Mouse (Mus musculus) liver, embryonic 12.5 days (tissue): ENCODE data around the gene Prnp. TPM values are rescaled to one million over a fixed set of nuclear protein-coding genes. Genes with fewer than 3 reads are reported as not detected.
A peak's percentile ranks its signal among the peaks of the same experiment; 100 is the strongest.

Source experiments
- ATAC-seq: fragments of 200-750 bp; cut with Nextera tagmentation; 2 replicates; pipeline ENCODE4 v1.8.0; 2017; ENCODE audit warnings: moderate number of reproducible peaks, mild to moderate bottlenecking, moderate library complexity
- H3K27ac ChIP-seq: fragments of 300-500 bp; sonication (generic); 2 replicates; pipeline ENCODE4 v1.5.1; 2016; ENCODE audit warnings: mild to moderate bottlenecking
- H3K27me3 ChIP-seq: fragments of 300-500 bp; sonication (generic); replicated peaks from 2 replicates; pipeline ENCODE4 v1.6.1; 2016; ENCODE audit warnings: mild to moderate bottlenecking, moderate library complexity
- H3K36me3 ChIP-seq: fragments of 300-500 bp; sonication (generic); 2 replicates; pipeline ENCODE4 v1.6.1; 2016; ENCODE audit warnings: mild to moderate bottlenecking, moderate library complexity
- H3K4me1 ChIP-seq: fragments of 300-500 bp; sonication (generic); 2 replicates; pipeline ENCODE4 v1.6.1; 2016
- H3K4me2 ChIP-seq: fragments of 300-500 bp; sonication (generic); 2 replicates; pipeline ENCODE4 v1.6.1; 2016; ENCODE audit warnings: mild to moderate bottlenecking, moderate library complexity
- H3K4me3 ChIP-seq: fragments of 300-500 bp; sonication (generic); 2 replicates; pipeline ENCODE4 v1.5.1; 2016; ENCODE audit warnings: mild to moderate bottlenecking, moderate library complexity
- H3K9ac ChIP-seq: fragments of 300-500 bp; sonication (generic); 2 replicates; pipeline ENCODE4 v1.6.1; 2016; ENCODE audit warnings: mild to moderate bottlenecking, moderate library complexity
- H3K9me3 ChIP-seq: fragments of 300-500 bp; sonication (generic); replicated peaks from 2 replicates; pipeline ENCODE4 v1.6.1; 2016; ENCODE audit warnings: mild to moderate bottlenecking, moderate library complexity
- WGBS: fragments of 180-500 bp; shearing (Covaris S2); methylation state at CpG from one replicate; pipeline ENCODE4 v1.1.7; 2016; ENCODE audit not compliant: insufficient replicate concordance; 5-methylcytosine and 5-hydroxymethylcytosine counted together
- polyA plus RNA-seq: library from polyadenylated mRNA; unstranded; fragments of >200 nt; fragmentation: Nextera tagmentation; extraction: Ambion mirVana; gene quantifications from 2 replicates; pipeline ENCODE4 v1.2.1, GENCODE M21; 2016

Gene Prnp
- polyA plus RNA-seq, 1 experiment from 2014 or later: 37.9 TPM

DNA sequence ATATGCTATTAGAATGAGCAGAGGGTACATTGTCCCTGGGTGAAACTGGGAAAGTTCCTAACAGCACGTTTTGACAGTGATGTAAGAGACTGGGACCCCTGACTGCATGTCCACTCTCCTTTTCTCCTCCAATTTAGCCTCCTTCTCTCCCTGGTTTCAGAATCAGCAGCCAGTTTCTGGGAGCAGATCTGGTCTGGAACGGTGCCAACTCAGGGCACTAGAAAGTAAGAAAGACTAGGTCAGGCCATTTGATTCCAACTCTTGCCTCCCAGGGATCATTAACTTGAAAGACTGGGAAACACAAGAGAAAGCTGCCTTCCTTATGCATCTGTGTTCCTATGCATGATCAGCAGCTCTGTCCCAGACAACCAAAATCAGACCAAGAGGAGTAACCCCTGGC lies 42.7 kb downstream of the Prnp start:
- no peak for ATAC-seq
- Histone ChIP-seq H3K27me3 (peaks cover 57% of the 10 kb centered on the region), H3K4me3 (no peak overlapping the region), H3K36me3 (no peaks in the 10 kb centered on the region), H3K27ac (no peak overlapping the region), H3K9ac (no peak overlapping the region), H3K4me1 (peaks cover 10% of the 10 kb centered on the region; the same call in 1 of the 2 replicates), H3K9me3 (no peaks in the 10 kb centered on the region), H3K4me2 (no peak overlapping the region)
- WGBS: 50% methylated on average over 2 of the region's 2 CpGs

DNA sequence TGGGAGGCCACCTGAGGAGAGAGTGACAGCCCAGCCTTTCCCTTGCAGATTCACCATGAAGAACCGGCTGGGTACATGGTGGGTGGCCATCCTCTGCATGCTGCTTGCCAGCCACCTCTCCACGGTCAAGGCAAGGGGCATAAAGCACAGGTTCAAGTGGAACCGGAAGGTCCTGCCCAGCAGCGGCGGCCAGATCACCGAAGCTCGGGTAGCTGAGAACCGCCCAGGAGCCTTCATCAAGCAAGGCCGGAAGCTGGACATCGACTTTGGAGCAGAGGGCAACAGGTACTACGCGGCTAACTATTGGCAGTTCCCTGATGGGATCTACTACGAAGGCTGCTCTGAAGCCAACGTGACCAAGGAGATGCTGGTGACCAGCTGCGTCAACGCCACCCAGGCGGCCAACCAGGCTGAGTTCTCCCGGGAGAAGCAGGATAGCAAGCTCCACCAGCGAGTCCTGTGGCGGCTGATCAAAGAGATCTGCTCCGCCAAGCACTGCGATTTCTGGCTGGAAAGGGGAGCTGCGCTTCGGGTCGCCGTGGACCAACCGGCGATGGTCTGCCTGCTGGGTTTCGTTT lies 43.3 kb downstream of the Prnp start:
- Histone ChIP-seq H3K27me3 (peaks cover 57% of the 10 kb centered on the region), H3K4me3 (no peak overlapping the region), H3K9ac (no peak overlapping the region), H3K36me3 (no peaks in the 10 kb centered on the region), H3K4me2 (peak overlapping the region; percentile 43), H3K4me1 (peaks cover 10% of the 10 kb centered on the region; the same call in 1 of the 2 replicates), H3K9me3 (no peaks in the 10 kb centered on the region), H3K27ac (no peak overlapping the region)
- no peak for ATAC-seq
- 17% methylated on average over 29 of the region's 29 CpGs for WGBS

- H3K4me2 ChIP-seq: peak overlapping the region; percentile 43
- no peaks in the 10 kb centered on the region for H3K36me3 ChIP-seq
- WGBS: 75% methylated on average over 4 of the region's 4 CpGs
- no peak for ATAC-seq
- no peaks in the 10 kb centered on the region for H3K9me3 ChIP-seq
- peaks cover 57% of the 10 kb centered on the region for H3K27me3 ChIP-seq
- H3K9ac ChIP-seq: no peak overlapping the region
- H3K4me1 ChIP-seq: peaks cover 10% of the 10 kb centered on the region; the same call in 1 of the 2 replicates
- no peak overlapping the region for H3K27ac ChIP-seq
- no peak overlapping the region for H3K4me3 ChIP-seq
These were observed 44.0 kb downstream of the Prnp start for GRCm38 (mm10) chr2:131953711-131954110.

GRCm38 (mm10) chr2:131954835-131955234 lies 45.1 kb downstream of the Prnp start:
- ATAC-seq: no peak
- H3K4me3 ChIP-seq: peak overlapping the region; percentile 34
- H3K27me3 ChIP-seq: peaks cover 51% of the 10 kb centered on the region
- no peaks in the 10 kb centered on the region for H3K36me3 ChIP-seq
- peaks cover 10% of the 10 kb centered on the region; the same call in 1 of the 2 replicates for H3K4me1 ChIP-seq
- H3K9ac ChIP-seq: no peak overlapping the region
- WGBS: 57% methylated on average over 9 of the region's 9 CpGs
- no peak overlapping the region for H3K27ac ChIP-seq
- H3K9me3 ChIP-seq: no peaks in the 10 kb centered on the region
- peak overlapping the region; percentile 59 for H3K4me2 ChIP-seq

GRCm38 (mm10) chr2:131955264-131955663 lies 45.5 kb downstream of the Prnp start:
- Histone ChIP-seq H3K4me1 (peaks cover 10% of the 10 kb centered on the region; the same call in 1 of the 2 replicates), H3K4me3 (peak overlapping the region; percentile 34), H3K36me3 (no peaks in the 10 kb centered on the region), H3K4me2 (peak overlapping the region; percentile 59), H3K9ac (no peak overlapping the region), H3K9me3 (no peaks in the 10 kb centered on the region), H3K27ac (no peak overlapping the region), H3K27me3 (peaks cover 48% of the 10 kb centered on the region)
- ATAC-seq: peak; percentile 56; the same call in 1 of the 2 replicates
- whole genome bisulfite sequencing: 3% methylated on average over 17 of the region's 17 CpGs

GRCm38 (mm10) chr2:131956336-131957256 lies 46.9 kb downstream of the Prnp start:
- H3K9me3 ChIP-seq: no peaks in the 10 kb centered on the region
- peaks cover 36% of the 10 kb centered on the region for H3K27me3 ChIP-seq
- H3K4me3 ChIP-seq: no peak overlapping the region
- no peak for ATAC-seq
- H3K4me1 ChIP-seq: peaks cover 10% of the 10 kb centered on the region; the same call in 1 of the 2 replicates
- no peak overlapping the region for H3K27ac ChIP-seq
- no peaks in the 10 kb centered on the region for H3K36me3 ChIP-seq
- WGBS: 62% methylated on average over 7 of the region's 7 CpGs
- no peak overlapping the region for H3K9ac ChIP-seq
- no peak overlapping the region for H3K4me2 ChIP-seq

- H3K9ac ChIP-seq: no peak overlapping the region
These were observed 48.0 kb downstream of the Prnp start for GRCm38 (mm10) chr2:131957731-131958222.

GRCm38 (mm10) chr2:131961671-131962070 lies 51.9 kb downstream of the Prnp start:
- 47% methylated on average over 2 of the region's 2 CpGs for WGBS
- Histone ChIP-seq H3K9me3 (no peaks in the 10 kb centered on the region), H3K27me3 (no peaks in the 10 kb centered on the region), H3K36me3 (no peaks in the 10 kb centered on the region), H3K4me1 (no peaks in the 10 kb centered on the region), H3K4me3 (no peak overlapping the region), H3K27ac (no peak overlapping the region), H3K9ac (no peak overlapping the region), H3K4me2 (no peak overlapping the region)
- no peak for ATAC-seq

More at GRCm38 (mm10) chr2:131957731-131958222, 48.0 kb downstream of the Prnp start:
- no peak for ATAC-seq
- Histone ChIP-seq H3K4me3 (no peak overlapping the region), H3K36me3 (no peaks in the 10 kb centered on the region), H3K27ac (no peak overlapping the region), H3K9me3 (no peaks in the 10 kb centered on the region), H3K27me3 (peaks cover 25% of the 10 kb centered on the region), H3K4me1 (peaks cover 10% of the 10 kb centered on the region; the same call in 1 of the 2 replicates), H3K4me2 (no peak overlapping the region)
- 45% methylated on average over 9 of the region's 9 CpGs for WGBS

- no peak overlapping the region for H3K9ac ChIP-seq
- no peaks in the 10 kb centered on the region for H3K36me3 ChIP-seq
- H3K27ac ChIP-seq: no peak overlapping the region
- no peak overlapping the region for H3K4me3 ChIP-seq
- no peaks in the 10 kb centered on the region for H3K4me1 ChIP-seq
- 74% methylated on average over 2 of the region's 2 CpGs for WGBS
- H3K27me3 ChIP-seq: no peaks in the 10 kb centered on the region
- H3K4me2 ChIP-seq: no peak overlapping the region
- ATAC-seq: no peak
- no peaks in the 10 kb centered on the region for H3K9me3 ChIP-seq
These were observed 60.9 kb downstream of the Prnp start for GRCm38 (mm10) chr2:131970597-131970996.

- WGBS: 51% methylated on average over 4 of the region's 4 CpGs
- H3K9ac ChIP-seq: no peak overlapping the region
- no peak overlapping the region for H3K27ac ChIP-seq
- no peak overlapping the region for H3K4me3 ChIP-seq
- no peaks in the 10 kb centered on the region for H3K36me3 ChIP-seq
- H3K4me1 ChIP-seq: no peaks in the 10 kb centered on the region
- no peak for ATAC-seq
- H3K9me3 ChIP-seq: no peaks in the 10 kb centered on the region
- no peaks in the 10 kb centered on the region for H3K27me3 ChIP-seq
- H3K4me2 ChIP-seq: no peak overlapping the region
These were observed 61.4 kb downstream of the Prnp start for GRCm38 (mm10) chr2:131971098-131971497.

DNA sequence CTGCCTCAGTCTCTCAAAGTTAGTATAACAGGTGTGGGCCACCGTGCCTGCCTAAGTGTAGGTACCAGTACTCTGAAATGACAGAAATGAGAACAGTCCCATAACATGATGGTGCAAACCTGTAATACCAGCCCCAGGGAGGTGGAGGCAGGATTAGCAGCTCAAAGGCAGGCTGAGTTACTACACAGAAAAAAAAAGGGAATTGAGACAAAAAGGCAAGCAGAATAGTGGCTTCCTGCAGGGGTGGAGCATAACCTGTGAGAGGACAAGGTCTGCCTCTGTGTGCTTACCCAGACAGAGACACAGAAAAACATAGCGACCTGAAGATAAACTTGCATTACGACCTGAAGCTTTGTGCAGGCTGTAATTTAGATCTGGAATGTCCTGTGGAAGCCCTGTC lies 66.9 kb downstream of the Prnp start:
- ATAC-seq: no peak

GRCm38 (mm10) chr2:131980866-131981265 lies 71.1 kb downstream of the Prnp start:
- Histone ChIP-seq H3K4me2 (no peak overlapping the region), H3K27me3 (0 out of 2 replicates have a peak, but pooled peaks cover 3% of the 10 kb centered on the region), H3K27ac (no peak overlapping the region), H3K36me3 (no peaks in the 10 kb centered on the region), H3K4me1 (no peaks in the 10 kb centered on the region), H3K9me3 (0 out of 2 replicates have a peak, but pooled peaks cover 7% of the 10 kb centered on the region), H3K4me3 (no peak overlapping the region), H3K9ac (no peak overlapping the region)
- WGBS: 13% methylated on average over 9 of the region's 9 CpGs
- ATAC-seq: no peak

More for the DNA sequence above, 66.9 kb downstream of the Prnp start:
- no peaks in the 10 kb centered on the region for H3K4me1 ChIP-seq
- no peak overlapping the region for H3K4me2 ChIP-seq
- WGBS: 68% methylated on average over 3 of the region's 3 CpGs
- H3K27ac ChIP-seq: no peak overlapping the region
- H3K9ac ChIP-seq: no peak overlapping the region
- no peak overlapping the region for H3K4me3 ChIP-seq
- H3K9me3 ChIP-seq: 0 out of 2 replicates have a peak, but pooled peaks cover 7% of the 10 kb centered on the region
- 0 out of 2 replicates have a peak, but pooled peaks cover 3% of the 10 kb centered on the region for H3K27me3 ChIP-seq
- H3K36me3 ChIP-seq: no peaks in the 10 kb centered on the region
